Comparison of ENCODE assay signal across 22 mouse cellular contexts in genomic region chr10:41820401-41820800, GRCm38 (mm10).
"Had no signal": no experiment of that assay in that cellular context is flagged by ENCODE, and none has a peak within 500 bp of the region (broad histone marks: within the 10 kb centered on the region; RNA-seq: fewer than 3 reads in every experiment).

No protein-coding gene starts in this region.

- H3K9ac ChIP-seq: hindbrain, embryonic 12.5 days; hindbrain, embryonic 14.5 days; intestine, embryonic 15.5 days; limb, embryonic 13.5 days; limb, embryonic 15.5 days; liver, embryonic 12.5 days; liver, embryonic 14.5 days had no signal

- DNase-seq: gastrocnemius, postnatal 10 days; gastrocnemius, postnatal 25 days; heart, postnatal 14 days; heart, postnatal 4 days; kidney, adult 18-20 months; kidney, adult 8-10 months; kidney, postnatal 14 days; kidney, postnatal 36 days; layer of hippocampus, adult 9-11 months; layer of hippocampus, postnatal 36 days; left cerebral cortex, postnatal 4 days had no signal

- H3K4me2 ChIP-seq: hindbrain, embryonic 12.5 days; hindbrain, embryonic 14.5 days; intestine, embryonic 15.5 days; limb, embryonic 13.5 days; limb, embryonic 15.5 days; liver, embryonic 12.5 days had no signal

- H3K9me3 ChIP-seq: hindbrain, embryonic 10.5 days; hindbrain, embryonic 12.5 days; intestine, embryonic 15.5 days; limb, embryonic 13.5 days; limb, embryonic 15.5 days; liver, embryonic 12.5 days had no signal

- H3K27me3 ChIP-seq: hindbrain, embryonic 12.5 days; intestine, embryonic 15.5 days; limb, embryonic 13.5 days; limb, embryonic 15.5 days; liver, embryonic 12.5 days had no signal

- ATAC-seq: forebrain, embryonic 16.5 days; hindbrain, embryonic 16.5 days; inflammation-experienced regulatory T-cells, adult 6 months; intestine, embryonic 15.5 days; liver, embryonic 12.5 days had no signal

- H3K36me3 ChIP-seq: hindbrain, embryonic 10.5 days; hindbrain, embryonic 12.5 days; intestine, embryonic 15.5 days; limb, embryonic 13.5 days; limb, embryonic 15.5 days; liver, embryonic 12.5 days had no signal

- H3K4me3 ChIP-seq: hindbrain, embryonic 10.5 days; hindbrain, embryonic 12.5 days; intestine, embryonic 15.5 days; limb, embryonic 13.5 days; limb, embryonic 15.5 days; liver, embryonic 12.5 days had no signal

- H3K4me1 ChIP-seq: hindbrain, embryonic 10.5 days; hindbrain, embryonic 12.5 days; intestine, embryonic 15.5 days; limb, embryonic 13.5 days had no signal

- H3K27ac ChIP-seq: hindbrain, embryonic 10.5 days; hindbrain, embryonic 12.5 days; hindbrain, embryonic 14.5 days; intestine, embryonic 15.5 days; limb, embryonic 13.5 days; limb, embryonic 15.5 days; liver, embryonic 12.5 days; liver, embryonic 14.5 days had no signal
